Mouse (Mus musculus) heart, postnatal 0 days (tissue): ENCODE measurements around the gene Gnaq. TPM values are rescaled to one million over a fixed set of nuclear protein-coding genes. Genes with fewer than 3 reads are reported as not detected.

ENCODE experiments used
- ATAC-seq: fragments of 200-750 bp; cut with Nextera tagmentation; 2 replicates; pipeline ENCODE4 v1.8.0; 2017; ENCODE audit warnings: low read depth, moderate number of reproducible peaks, moderate library complexity; ENCODE audit not compliant: insufficient read depth
- DNase-seq: peaks from one replicate; pipeline ENCODE4 v3.0.0-alpha.2; 2016; ENCODE audit warnings: low spot score
- H3K27ac ChIP-seq: fragments of 300-500 bp; sonication (generic); 2 replicates; pipeline ENCODE4 v1.5.1; 2014; ENCODE audit warnings: low read depth, mild to moderate bottlenecking
- H3K27me3 ChIP-seq: fragments of 300-500 bp; sonication (generic); 2 replicates; pipeline ENCODE4 v1.6.1; 2014; ENCODE audit warnings: low read length, mixed read lengths; ENCODE audit not compliant: control insufficient read depth, insufficient read depth
- H3K36me3 ChIP-seq: fragments of 300-500 bp; sonication (generic); replicated peaks from 2 replicates; pipeline ENCODE4 v1.6.1; 2014; ENCODE audit warnings: low read length, mixed read lengths; ENCODE audit not compliant: control insufficient read depth, insufficient read depth
- H3K4me1 ChIP-seq: fragments of 300-500 bp; sonication (generic); 2 replicates; pipeline ENCODE4 v1.6.1; 2014; ENCODE audit warnings: antibody characterized with exemption; ENCODE audit not compliant: control insufficient read depth, insufficient read depth
- H3K4me2 ChIP-seq: fragments of 300-500 bp; sonication (generic); 2 replicates; pipeline ENCODE4 v1.6.1; 2014; ENCODE audit warnings: low read depth, mild to moderate bottlenecking, low read length, moderate library complexity
- H3K4me3 ChIP-seq: fragments of 300-500 bp; sonication (generic); 2 replicates; pipeline ENCODE4 v1.5.1; 2014; ENCODE audit warnings: low read depth, low read length
- H3K9ac ChIP-seq: fragments of 300-500 bp; sonication (generic); replicated peaks from 2 replicates; pipeline ENCODE4 v1.6.1; 2014; ENCODE audit warnings: low read depth, low read length, mixed read lengths
- H3K9me3 ChIP-seq: fragments of 300-500 bp; sonication (generic); replicated peaks from 2 replicates; pipeline ENCODE4 v1.6.1; 2016; ENCODE audit warnings: low read length; ENCODE audit not compliant: control insufficient read depth
- CTCF ChIP-seq: IDR thresholded peaks from 2 replicates; pipeline ENCODE4 v1.5.1; 2016; ENCODE audit warnings: antibody characterized with exemption, control low read depth, low read depth
- EP300 ChIP-seq: IDR thresholded peaks from 2 replicates; pipeline ENCODE4 v1.6.1; 2016; ENCODE audit warnings: antibody characterized with exemption, low read depth
- WGBS: fragments of 180-500 bp; shearing (Covaris S2); extraction: QIAGEN DNeasy Blood & Tissue Kit; methylation state at CpG from one replicate; pipeline ENCODE4 v1.1.7; 2014; 5-methylcytosine and 5-hydroxymethylcytosine counted together
- polyA plus RNA-seq: library from polyadenylated mRNA; unstranded; fragments of >200 nt; fragmentation: Nextera tagmentation; extraction: Ambion mirVana; gene quantifications from 2 replicates; pipeline ENCODE4 v1.2.1, GENCODE M21; 2015
- total RNA-seq: library from RNA; depleted of rRNA; stranded (reverse); fragments of >200 nt; gene quantifications from 2 replicates; pipeline ENCODE4 v1.2.3, GENCODE M21; 2014; ENCODE audit warnings: low replicate concordance

Gene Gnaq
- total and polyA plus RNA-seq, 2 experiments from 2014 or later = 12.7 to 24.6 TPM

DNA sequence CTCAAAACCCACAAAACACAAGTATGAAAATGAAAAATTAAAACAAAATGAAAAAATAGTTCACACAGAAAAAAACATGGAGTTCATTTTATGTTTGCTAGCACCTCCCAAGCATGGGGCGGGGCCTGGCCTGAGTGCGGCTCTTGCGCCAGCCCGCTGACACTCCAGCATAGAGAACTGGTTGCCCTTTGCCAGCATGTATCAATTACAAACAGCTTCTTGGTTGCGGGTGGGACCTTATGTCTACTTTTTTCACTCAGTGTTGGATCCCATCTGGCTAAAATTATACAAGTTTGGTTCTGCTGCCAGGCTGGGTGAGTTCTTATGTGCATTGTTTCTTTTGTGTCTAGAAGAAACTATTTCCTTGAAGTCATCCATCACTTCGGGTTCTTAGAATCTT, 14.8 kb downstream of the Gnaq start:
- TF ChIP-seq CTCF (no peak), EP300 (no peak)
- Histone ChIP-seq H3K9me3 (no peaks in the 10 kb centered on the region; the same call in 1 of the 2 replicates), H3K4me2 (no peak overlapping the region), H3K27me3 (no peaks in the 10 kb centered on the region), H3K9ac (no peak overlapping the region), H3K4me1 (peaks cover 22% of the 10 kb centered on the region), H3K27ac (no peak overlapping the region), H3K36me3 (0 out of 2 replicates have a peak, but pooled peaks cover 4% of the 10 kb centered on the region), H3K4me3 (no peak overlapping the region)
- ATAC-seq = no peak
- no peak for DNase-seq
- WGBS = 93% methylated on average over 6 of the region's 6 CpGs

DNA sequence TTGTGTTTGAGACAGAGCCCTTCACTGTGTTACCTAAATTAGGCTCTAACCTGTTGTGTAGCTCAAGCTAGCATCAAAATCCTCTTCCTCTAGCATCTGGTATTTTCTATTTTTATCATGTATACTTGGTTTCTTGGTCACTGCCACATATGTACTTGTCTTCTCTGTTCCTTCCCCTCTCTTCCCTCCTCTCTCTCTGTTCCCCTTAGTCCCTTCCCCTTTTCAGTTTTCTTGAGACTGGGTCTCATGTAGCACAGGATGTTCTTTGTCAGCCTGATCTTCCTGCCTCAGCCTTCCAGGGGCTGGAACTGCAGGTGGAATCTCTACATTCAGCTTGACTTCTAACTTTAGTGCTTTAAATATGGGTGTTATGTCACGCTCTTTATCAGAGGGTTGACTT, 16.5 kb downstream of the Gnaq start:
- Histone ChIP-seq H3K9me3 (no peaks in the 10 kb centered on the region; the same call in 1 of the 2 replicates), H3K4me2 (no peak overlapping the region), H3K4me1 (peaks cover 16% of the 10 kb centered on the region), H3K36me3 (no peaks in the 10 kb centered on the region), H3K27me3 (no peaks in the 10 kb centered on the region), H3K4me3 (no peak overlapping the region), H3K9ac (no peak overlapping the region), H3K27ac (no peak overlapping the region)
- DNase-seq (no peak), ATAC-seq (no peak)
- WGBS = 65% methylated on average over 1 of the region's 1 CpGs
- TF ChIP-seq CTCF (no peak), EP300 (no peak)

DNA sequence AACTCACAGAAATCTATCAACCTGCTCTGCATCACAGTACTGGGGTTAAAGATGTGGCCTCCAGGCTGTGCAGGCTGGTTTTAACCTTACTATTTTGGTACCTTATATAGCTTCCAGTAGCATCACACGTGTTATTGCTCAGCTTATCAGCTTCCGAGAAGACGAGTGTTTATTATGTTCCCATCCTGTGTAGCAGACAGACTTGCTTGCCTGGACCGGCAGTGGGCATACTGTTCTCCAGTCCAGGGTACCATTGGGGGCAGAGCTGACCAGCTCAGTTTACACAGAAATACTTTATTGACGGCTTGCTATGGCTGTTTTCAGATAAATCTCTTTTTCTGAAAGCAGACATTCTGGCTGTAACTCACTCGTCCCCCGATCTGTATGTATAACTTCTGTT, 17.7 kb downstream of the Gnaq start:
- Histone ChIP-seq H3K4me2 (no peak overlapping the region), H3K9me3 (no peaks in the 10 kb centered on the region), H3K4me3 (no peak overlapping the region), H3K27me3 (no peaks in the 10 kb centered on the region), H3K4me1 (peaks cover 25% of the 10 kb centered on the region), H3K9ac (no peak overlapping the region), H3K27ac (no peak overlapping the region), H3K36me3 (no peaks in the 10 kb centered on the region)
- no peak for TF ChIP-seq CTCF
- ATAC-seq = no peak; the same call in 1 of the 2 replicates
- 44% methylated on average over 7 of the region's 7 CpGs for WGBS
- DNase-seq = no peak

DNA sequence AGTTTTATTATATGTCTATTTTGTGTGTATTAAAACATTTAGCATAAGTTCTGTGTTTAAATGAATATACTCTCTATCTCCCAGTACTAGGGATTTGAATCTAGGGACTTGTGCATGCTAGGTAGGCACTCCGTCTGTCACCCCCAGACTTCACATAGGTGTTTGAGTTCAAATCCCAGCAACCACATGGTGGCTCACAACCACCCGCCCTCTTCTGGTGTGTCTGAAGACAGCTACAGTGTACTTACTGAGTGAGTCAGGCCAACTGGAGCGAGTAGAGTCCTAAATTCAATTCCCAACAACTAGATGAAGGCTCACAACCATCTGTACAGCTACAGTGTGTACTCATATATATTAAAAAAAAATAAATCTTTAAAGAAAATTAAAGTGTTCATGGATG, 21.2 kb downstream of the Gnaq start:
- WGBS = 89% methylated on average over 3 of the region's 3 CpGs
- no peak overlapping the region for H3K4me2 ChIP-seq
- H3K4me3 ChIP-seq = no peak overlapping the region
- DNase-seq (no peak), ATAC-seq (no peak)
- H3K9ac ChIP-seq = no peak overlapping the region
- H3K36me3 ChIP-seq = no peaks in the 10 kb centered on the region
- no peaks in the 10 kb centered on the region for H3K27me3 ChIP-seq
- TF ChIP-seq CTCF (no peak), EP300 (no peak)
- no peak overlapping the region for H3K27ac ChIP-seq
- no peaks in the 10 kb centered on the region for H3K9me3 ChIP-seq
- H3K4me1 ChIP-seq = peaks cover 32% of the 10 kb centered on the region

DNA sequence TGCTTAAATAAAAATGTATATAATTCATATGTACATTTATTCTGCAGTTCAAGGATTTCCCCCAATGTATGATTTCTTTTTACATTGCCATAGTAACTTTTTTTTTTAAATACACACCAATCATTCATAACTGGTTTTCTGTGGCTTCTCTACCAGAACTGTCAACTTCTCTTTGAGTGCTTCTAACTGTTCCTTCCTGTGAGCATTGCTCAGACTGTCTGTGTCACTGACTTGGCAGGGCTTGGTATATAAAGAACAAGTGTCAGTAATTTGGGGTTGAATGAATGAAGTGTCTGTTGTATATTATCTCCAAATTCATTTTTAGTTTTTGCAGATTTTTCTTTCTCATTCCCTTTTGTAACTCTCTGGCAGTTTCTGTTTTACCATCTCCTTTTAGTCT, 21.8 kb downstream of the Gnaq start:
- TF ChIP-seq CTCF (no peak), EP300 (no peak)
- Histone ChIP-seq H3K27me3 (no peaks in the 10 kb centered on the region), H3K4me3 (no peak overlapping the region), H3K4me2 (peak overlapping the region; percentile 47; the same call in 1 of the 2 replicates), H3K36me3 (no peaks in the 10 kb centered on the region), H3K9me3 (no peaks in the 10 kb centered on the region), H3K4me1 (peaks cover 27% of the 10 kb centered on the region), H3K27ac (peak overlapping the region; percentile 82; the same call in 1 of the 2 replicates), H3K9ac (no peak overlapping the region)
- no peak for DNase-seq
- ATAC-seq = no peak

DNA sequence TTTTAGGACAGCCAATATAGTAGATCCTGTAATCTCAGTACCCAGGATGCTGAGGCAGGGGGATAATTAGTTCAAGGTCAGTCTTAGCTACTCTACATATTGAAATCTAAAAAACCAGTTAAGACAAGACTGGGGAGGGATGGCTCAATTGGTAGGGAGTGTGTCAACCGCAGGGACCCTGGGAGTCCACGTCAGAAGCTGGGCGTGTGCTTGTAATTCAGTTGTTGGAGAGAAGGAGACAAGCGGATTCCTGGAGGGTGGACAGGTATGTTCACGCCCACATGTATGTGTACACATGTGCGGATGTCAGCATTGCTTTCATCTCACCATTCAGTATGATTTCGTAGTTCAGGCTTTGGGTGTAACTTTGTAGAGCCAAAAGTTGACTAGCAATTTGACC, 24.5 kb downstream of the Gnaq start:
- ATAC-seq (no peak), DNase-seq (no peak)
- 94% methylated on average over 7 of the region's 7 CpGs for WGBS
- H3K4me1 ChIP-seq = peaks cover 27% of the 10 kb centered on the region
- H3K9ac ChIP-seq = no peak overlapping the region
- no peaks in the 10 kb centered on the region for H3K36me3 ChIP-seq
- no peak overlapping the region for H3K4me3 ChIP-seq
- 0 out of 2 replicates have a peak overlapping the region, but pooled peaks have one; percentile 23 for H3K27ac ChIP-seq
- TF ChIP-seq EP300 (no peak), CTCF (no peak)
- no peaks in the 10 kb centered on the region for H3K9me3 ChIP-seq
- H3K4me2 ChIP-seq = no peak overlapping the region
- no peaks in the 10 kb centered on the region for H3K27me3 ChIP-seq
